Mouse (Mus musculus) hindbrain, embryonic 16.5 days (tissue): Measurements from ENCODE around the gene Zscan29. TPM values are rescaled to one million over a fixed set of nuclear protein-coding genes. Genes with fewer than 3 reads are reported as not detected.

ENCODE experiments used
- ATAC-seq: fragments of 200-750 bp; cut with Nextera tagmentation; 2 replicates; pipeline ENCODE4 v1.8.0; 2017; ENCODE audit warnings: moderate TSS enrichment, moderate library complexity
- H3K27ac ChIP-seq: fragments of 300-500 bp; sonication (generic); 2 replicates; pipeline ENCODE4 v1.5.1; 2014; ENCODE audit warnings: low read depth, mild to moderate bottlenecking, control low read depth, low read length, moderate library complexity
- H3K27me3 ChIP-seq: fragments of 300-500 bp; sonication (generic); replicated peaks from 2 replicates; pipeline ENCODE4 v1.6.1; 2014; ENCODE audit warnings: low read length; ENCODE audit not compliant: control insufficient read depth, insufficient read depth
- H3K36me3 ChIP-seq: fragments of 300-500 bp; sonication (generic); 2 replicates; pipeline ENCODE4 v1.6.1; 2014; ENCODE audit warnings: mild to moderate bottlenecking, low read length, moderate library complexity, mixed read lengths; ENCODE audit not compliant: control insufficient read depth, insufficient read depth
- H3K4me1 ChIP-seq: fragments of 300-500 bp; sonication (generic); 2 replicates; pipeline ENCODE4 v1.6.1; 2014; ENCODE audit warnings: low read depth, low read length; ENCODE audit not compliant: control insufficient read depth, insufficient read depth
- H3K4me2 ChIP-seq: fragments of 300-500 bp; sonication (generic); 2 replicates; pipeline ENCODE4 v1.6.1; 2014; ENCODE audit warnings: mild to moderate bottlenecking, low read length, control low read depth, moderate library complexity
- H3K4me3 ChIP-seq: fragments of 300-500 bp; sonication (generic); 2 replicates; pipeline ENCODE4 v1.5.1; 2014; ENCODE audit warnings: mild to moderate bottlenecking, low read length, control low read depth, moderate library complexity
- H3K9ac ChIP-seq: fragments of 300-500 bp; sonication (generic); 2 replicates; pipeline ENCODE4 v1.6.1; 2014; ENCODE audit warnings: low read depth, mild to moderate bottlenecking, control low read depth, low read length, moderate library complexity
- H3K9me3 ChIP-seq: fragments of 300-500 bp; sonication (generic); 2 replicates; pipeline ENCODE4 v1.6.1; 2014; ENCODE audit warnings: mild to moderate bottlenecking, low read length, moderate library complexity; ENCODE audit not compliant: control insufficient read depth
- WGBS: fragments of 180-500 bp; shearing (Covaris S2); extraction: QIAGEN DNeasy Blood & Tissue Kit; methylation state at CpG from one replicate; pipeline ENCODE4 v1.1.7; 2014; 5-methylcytosine and 5-hydroxymethylcytosine counted together
- polyA plus RNA-seq: library from polyadenylated mRNA; unstranded; fragments of >200 nt; fragmentation: Nextera tagmentation; extraction: Ambion mirVana; gene quantifications from 2 replicates; pipeline ENCODE4 v1.2.1, GENCODE M21; 2015

Zscan29 gene
- polyA plus RNA-seq, 1 experiment from 2014 or later: 6.9 TPM

DNA sequence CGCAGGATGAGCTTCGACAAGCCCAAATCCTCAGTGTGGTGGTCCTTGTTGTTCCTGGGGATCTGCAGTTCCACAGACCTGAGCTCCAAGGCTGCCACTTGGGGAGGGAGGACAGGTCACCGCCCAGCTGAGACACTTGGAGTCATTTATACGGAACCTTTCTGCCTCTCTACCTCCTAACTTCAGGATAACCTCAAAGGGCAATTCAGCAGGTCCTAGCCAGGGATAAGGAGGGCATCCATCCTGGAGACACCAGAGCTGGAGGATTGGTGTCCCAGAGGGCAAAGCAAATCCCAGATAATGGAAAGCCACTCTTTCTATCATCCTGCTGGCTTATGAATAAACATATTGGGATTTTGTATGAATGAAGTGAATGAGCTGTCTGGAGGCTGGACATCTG is 61.2 kb downstream of the Zscan29 start, which contains the start of gene Tgm7:
Tgm7 (minus strand) TSS at position 101 of the 400 bp plus-strand sequence.
- no peak for ATAC-seq
- Histone ChIP-seq H3K9ac (no peak within 1 kb of the TSS), H3K4me2 (no peak within 1 kb of the TSS), H3K27ac (no peak within 1 kb of the TSS), H3K36me3 (no peaks in the 10 kb centered on the region), H3K4me1 (no peaks in the 10 kb centered on the region), H3K4me3 (no peak within 1 kb of the TSS), H3K9me3 (no peaks in the 10 kb centered on the region), H3K27me3 (no peaks in the 10 kb centered on the region; the same call in 1 of the 2 replicates)
- WGBS: 85% methylated on average over 4 of the region's 4 CpGs

Other genes with a start within 250 kb of the Zscan29 start
- gene Ubr1, start 200.4 kb downstream of the Zscan29 start, polyA plus RNA-seq: 33.4 and 38.2 TPM in 2 replicates
- 14.3 and 16.3 TPM in 2 replicates for gene Tmem62, start 194.1 kb downstream of the Zscan29 start, polyA plus RNA-seq
- 78.2 and 80.5 TPM in 2 replicates for gene Ccndbp1, start 162.7 kb downstream of the Zscan29 start, polyA plus RNA-seq
- 0.06 and 0.56 TPM in 2 replicates for gene Epb42, start 134.1 kb downstream of the Zscan29 start, polyA plus RNA-seq
- 0.16 and 0.35 TPM in 2 replicates for gene Tgm5, start 85.3 kb downstream of the Zscan29 start, polyA plus RNA-seq
- not detected in 2 replicates for gene Tgm7, start 61.3 kb downstream of the Zscan29 start, polyA plus RNA-seq
- gene Adal, start 30.7 kb downstream of the Zscan29 start, polyA plus RNA-seq: 25.2 and 25.6 TPM in 2 replicates
- 18.1 and 18.5 TPM in 2 replicates for gene Lcmt2, start 30.5 kb downstream of the Zscan29 start, polyA plus RNA-seq
- gene Tubgcp4, start 471 bp downstream of the Zscan29 start, polyA plus RNA-seq: 38.3 and 45.0 TPM in 2 replicates
- 134 and 146 TPM in 2 replicates for gene Trp53bp1, start 100.3 kb upstream of the Zscan29 start, polyA plus RNA-seq
- gene Map1a, start 118.5 kb upstream of the Zscan29 start, polyA plus RNA-seq: 29.6 and 46.5 TPM in 2 replicates
- gene Ppip5k1, start 184.3 kb upstream of the Zscan29 start, polyA plus RNA-seq: 22.6 and 23.2 TPM in 2 replicates
- gene Ckmt1, start 186.6 kb upstream of the Zscan29 start, polyA plus RNA-seq: 137 and 165 TPM in 2 replicates
- 0.03 and 0.04 TPM in 2 replicates for gene Strc, start 216.0 kb upstream of the Zscan29 start, polyA plus RNA-seq
- 379 and 403 TPM in 2 replicates for gene Pdia3, start 242.7 kb upstream of the Zscan29 start, polyA plus RNA-seq
- gene Catsper2, start 242.7 kb upstream of the Zscan29 start, polyA plus RNA-seq: 3.5 and 3.6 TPM in 2 replicates